Mouse (Mus musculus) layer of hippocampus, adult 11-12 months (tissue): ENCODE results near the gene Mpv17.
A peak's percentile ranks its signal among the peaks of the same experiment; 100 is the strongest.

ENCODE experiments used
- DNase-seq: peaks from one replicate; pipeline ENCODE4 v3.0.0; 2022; ENCODE audit warnings: low spot score

The Mpv17 gene

DNA sequence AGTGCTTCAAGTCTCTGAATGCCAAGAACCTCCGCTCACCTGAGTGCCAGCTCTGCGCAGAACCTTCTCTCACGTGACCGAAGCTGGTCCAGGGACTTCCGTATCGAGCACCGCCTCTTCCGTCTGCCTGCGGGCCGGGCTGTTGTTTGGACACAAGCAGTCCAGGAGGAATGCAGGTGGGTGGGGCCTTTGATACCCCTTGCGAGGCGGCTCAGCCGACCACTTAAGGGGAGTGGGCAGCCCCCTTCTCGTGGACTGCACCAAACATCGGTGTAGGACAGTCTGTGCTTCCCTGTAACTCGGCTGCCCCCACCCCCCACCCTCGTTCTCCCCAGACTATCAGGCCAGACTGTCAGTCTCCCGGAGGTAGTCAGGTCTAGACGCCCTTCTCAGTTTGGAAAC, at the start of gene Mpv17:
TSS of gene Mpv17 (minus strand) at position 100 of the 402 bp plus-strand sequence.
- peak; percentile 84 for DNase-seq

DNA sequence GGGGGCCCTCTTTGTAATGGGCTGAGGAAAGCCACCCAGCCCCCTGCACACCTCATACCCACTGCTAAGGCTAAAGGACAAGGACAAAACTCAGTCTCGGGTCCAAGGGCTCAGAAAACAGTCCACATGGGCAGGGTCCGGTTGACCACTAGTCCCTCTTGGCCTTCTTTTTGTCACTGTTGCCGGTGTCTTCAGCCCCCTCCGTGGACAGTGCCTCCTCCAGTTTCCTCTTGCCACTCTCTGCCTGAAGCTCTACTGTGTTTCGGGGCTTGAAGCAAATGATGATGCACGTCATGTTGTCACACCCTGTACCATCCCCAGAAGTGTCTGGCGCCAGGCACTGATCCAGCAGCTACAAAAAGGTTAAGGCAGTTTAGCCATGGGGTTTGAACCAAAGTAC, 48.9 kb upstream of the Mpv17 start:
- no peak for DNase-seq

DNA sequence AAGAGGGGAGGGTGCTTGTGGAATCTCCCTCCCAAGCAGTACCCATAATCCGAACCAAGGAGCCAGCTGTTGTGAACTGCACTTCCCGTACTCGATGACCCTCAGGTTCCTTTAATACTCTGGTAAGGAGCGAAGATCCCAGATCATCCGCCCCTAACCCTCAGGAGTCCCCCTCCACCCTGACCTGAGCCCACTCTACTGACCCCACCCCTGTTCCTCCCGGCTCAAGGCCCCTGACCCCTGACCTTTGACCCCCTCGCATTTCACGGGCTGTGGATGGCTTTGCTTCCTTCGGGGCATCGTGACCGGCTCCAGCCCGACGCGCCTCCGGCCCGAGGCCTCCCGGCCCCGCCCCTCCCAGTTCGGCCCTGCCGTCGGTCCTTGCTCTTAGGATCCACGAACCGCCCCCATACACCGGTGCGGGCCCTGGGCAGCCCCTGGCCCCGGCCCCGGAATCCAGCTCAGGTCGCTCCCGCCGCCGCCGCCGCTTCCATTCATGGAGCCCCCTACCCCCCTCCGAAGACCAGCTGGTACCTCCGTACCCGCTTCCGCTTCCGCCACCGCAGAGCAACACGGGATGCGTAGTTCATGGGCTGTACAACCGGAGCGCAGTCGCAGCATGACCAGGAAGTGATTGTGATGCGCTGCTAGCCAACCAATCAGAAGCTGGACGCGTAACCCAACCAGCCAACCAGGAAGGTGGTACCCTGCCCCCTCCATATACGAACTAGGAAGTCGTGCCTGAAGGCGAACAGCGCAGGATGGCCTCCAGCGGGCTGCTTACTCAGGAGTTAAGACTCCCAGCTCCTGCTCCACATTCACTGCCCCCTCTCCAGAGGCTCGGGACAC, 47.9 kb upstream of the Mpv17 start, which contains the start of gene Zfp513:
TSS of gene Zfp513 (minus strand) at position 562 of the 849 bp plus-strand sequence.
- peak; percentile 98 for DNase-seq

DNA sequence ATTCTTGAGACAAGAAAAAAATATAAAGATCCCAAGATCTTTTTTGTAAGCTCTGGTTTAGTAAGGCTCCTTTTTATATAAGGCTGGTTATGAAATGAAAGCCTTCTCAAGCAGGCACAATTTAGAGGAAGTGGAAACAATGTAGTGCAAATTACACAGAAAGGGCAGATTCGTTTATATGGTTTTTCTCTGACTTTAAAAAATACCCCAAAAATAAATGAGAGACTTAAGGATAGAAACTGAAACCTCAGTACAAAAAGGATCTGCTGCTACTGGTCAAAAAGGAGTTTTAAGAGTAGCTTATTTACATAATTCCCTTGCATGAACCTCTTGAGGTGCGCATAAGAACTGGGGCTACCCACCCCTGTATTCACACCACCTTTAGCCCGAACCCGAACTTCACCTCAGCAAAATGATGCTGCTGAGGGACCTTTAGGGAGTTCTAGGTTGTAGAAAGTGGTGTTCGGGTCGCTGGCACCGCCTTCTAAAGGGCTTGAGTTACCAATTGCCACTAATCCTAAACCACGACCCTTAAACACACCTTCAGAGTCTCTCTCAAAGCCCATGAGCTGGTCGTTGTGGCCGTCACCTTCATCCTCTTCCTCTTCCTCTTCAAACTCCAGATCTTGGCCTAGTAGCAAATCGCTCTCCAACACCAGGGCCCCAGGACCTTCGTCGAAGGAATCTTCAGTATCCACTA, 47.1 kb upstream of the Mpv17 start:
- DNase-seq = no peak

DNA sequence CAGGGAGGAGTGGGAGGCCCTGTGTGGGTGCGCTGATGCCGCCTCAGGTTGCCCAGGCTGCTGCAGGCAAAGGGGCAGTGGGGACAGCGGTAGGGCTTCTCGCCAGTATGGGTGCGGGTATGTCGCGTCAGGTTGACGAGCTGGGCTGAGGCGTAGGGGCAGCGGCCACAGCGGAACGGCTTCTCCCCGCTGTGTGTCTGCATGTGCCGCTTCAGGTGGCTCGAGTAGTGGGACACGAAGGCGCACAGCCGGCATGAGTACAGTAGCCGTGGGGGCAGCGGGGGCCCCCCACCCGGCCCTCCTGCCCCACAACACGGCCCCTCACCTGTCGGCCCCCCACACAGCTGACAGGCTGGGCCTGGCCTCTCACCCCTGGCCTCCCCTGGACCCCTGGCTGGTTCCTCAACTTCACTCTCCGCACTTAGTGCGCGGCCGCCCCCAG, 46.3 kb upstream of the Mpv17 start:
- no peak for DNase-seq

DNA sequence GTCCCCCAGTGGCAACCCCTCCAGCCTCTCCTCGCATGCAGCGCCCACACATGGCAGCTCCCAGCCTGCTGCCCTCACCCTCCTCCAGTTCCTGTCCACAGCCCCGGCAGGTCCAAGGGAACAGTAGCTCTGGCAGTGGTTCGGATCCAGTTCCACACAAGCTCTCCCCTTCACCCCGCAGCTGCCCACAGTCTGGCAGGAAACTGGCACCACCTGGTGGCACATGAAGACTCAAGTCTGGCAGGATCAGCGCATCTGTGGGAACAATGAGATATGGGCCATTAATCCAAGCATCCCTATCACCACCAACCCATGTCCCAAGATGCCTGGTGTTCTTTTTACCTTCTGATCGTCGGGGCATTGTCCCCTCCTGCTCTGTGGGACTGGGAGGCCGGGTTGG, 45.8 kb upstream of the Mpv17 start:
- no peak for DNase-seq

DNA sequence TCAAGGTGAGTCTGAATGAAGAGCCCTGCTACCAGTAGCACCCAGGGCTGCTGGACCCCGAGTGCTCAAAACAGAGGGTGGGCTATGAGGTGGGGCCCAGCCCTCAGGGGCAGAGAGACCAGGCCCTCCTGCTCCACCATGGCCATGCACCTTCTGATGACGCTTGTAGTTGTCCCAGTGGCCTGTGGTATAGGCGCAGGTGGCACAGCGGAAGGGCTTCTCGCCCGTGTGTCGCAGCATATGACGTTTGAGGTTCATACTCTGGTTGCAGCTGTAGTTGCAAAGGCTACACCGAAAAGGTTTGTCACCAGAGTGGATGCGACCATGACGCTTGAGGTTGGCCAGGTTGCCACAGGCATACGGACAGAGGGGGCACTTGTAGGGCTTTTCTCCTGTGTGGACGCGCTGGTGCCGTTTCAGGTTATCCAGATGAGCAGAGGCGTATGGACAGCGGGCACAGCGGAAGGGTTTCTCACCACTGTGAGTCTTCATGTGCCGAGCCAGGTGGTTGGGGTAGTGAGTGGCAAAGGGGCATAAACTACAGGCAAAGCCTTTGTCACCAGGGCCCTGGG, 45.4 kb upstream of the Mpv17 start:
- no peak for DNase-seq

DNA sequence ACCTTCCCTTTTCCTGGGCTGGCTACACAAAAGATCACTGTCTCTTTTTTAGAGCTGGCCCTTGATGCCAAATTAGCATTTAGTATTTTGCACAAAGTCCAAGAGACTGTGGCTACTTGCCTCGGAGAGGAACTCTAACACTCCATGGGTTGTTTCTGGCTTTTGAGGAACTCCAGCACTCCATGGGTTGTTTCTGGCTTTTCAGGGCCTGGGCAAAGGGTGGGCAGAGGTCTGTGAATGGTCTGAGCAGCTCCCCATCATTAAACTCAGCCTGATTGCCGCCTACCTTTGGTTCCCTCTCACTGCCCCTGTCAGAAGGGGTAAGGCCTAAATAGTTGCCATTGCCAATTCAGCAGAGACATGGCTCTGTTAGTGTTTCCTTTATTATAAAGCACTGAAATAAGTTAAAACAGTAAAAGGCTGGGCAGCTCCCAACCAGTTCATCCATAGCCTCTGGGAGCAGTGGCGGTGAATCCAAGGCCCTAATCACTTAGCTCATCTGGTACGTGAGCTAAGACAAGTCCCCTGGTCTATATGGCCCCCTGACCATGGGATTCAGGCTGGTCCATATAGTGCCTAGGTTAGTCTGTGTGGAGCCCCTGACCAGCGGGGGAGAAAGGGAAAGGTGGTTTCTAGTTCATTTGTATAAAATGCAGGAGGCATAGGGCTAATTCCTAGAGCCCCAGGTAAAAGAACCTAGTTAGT, 44.7 kb upstream of the Mpv17 start:
- no peak for DNase-seq

DNA sequence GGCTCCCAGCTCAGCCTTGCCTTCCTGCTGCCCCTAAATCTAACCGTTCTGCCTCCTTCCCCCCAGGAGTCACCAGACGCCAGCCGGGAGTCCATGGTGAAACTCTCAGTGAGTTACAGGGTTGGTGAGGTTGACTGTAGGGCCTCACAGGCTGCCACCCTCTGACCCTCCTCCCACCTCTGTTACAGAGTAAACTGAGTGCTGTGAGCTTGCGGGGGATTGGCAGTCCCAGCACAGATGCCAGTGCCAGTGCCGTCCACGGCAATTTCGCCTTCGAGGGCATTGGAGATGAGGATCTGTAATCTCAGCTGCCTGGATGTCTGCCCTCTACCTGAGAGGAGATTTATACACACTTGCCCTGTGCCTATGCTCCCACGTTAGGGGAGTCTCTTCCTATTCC, 44.1 kb upstream of the Mpv17 start:
- DNase-seq = no peak

DNA sequence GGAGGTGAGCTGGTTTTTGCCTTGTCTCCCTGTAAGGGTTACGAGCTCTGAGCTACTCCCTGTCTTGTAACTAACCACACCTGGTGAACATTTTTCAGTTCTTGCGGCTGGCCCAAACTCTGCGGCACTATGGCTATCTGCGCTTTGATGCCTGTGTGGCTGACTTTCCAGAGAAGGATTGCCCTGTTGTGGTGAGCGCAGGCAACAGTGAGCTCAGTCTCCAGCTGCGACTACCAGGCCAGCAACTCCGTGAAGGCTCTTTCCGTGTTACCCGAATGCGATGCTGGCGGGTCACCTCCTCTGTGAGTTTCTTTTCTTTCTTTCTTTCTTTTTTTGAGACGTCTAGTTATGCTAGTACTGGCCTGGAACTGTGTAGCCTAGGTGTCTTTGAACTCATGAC, 43.0 kb upstream of the Mpv17 start:
- no peak for DNase-seq

DNA sequence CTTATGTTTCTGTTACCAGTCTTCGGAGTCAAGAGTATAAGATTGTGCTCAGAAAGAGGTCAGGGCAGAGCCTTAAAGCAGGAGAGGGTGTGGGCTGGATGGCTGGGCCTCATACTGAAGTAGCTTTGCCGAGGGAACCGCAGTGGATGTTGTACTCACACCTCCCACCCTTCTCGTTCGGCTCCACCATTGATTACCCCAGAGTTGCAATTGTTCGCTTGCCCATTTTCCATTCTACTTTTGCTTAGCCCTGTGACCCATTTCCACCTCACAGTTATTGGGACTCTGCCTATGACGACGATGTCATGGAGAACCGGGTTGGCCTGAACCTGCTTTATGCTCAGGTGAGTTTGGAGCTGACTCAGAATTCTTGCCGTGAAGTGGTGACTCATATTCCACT, 42.2 kb upstream of the Mpv17 start:
- DNase-seq = no peak

DNA sequence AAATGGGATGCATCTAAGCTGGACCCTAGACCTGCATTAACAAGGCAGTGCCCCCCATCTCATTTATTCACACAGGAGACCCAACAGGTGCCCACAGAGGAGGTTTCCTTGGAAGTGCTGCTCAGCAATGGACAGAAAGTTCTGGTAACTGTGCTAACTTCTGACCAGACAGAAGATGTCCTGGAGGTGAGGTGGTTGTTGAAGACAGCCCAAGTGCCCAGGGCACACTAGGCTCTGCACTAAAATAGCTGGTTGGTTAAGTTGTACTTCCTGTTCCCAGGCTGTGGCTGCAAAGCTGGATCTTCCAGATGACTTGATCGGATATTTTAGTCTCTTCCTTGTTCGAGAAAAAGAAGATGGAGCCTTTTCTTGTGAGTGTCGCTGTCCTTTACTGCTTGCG, 41.6 kb upstream of the Mpv17 start:
- no peak for DNase-seq

DNA sequence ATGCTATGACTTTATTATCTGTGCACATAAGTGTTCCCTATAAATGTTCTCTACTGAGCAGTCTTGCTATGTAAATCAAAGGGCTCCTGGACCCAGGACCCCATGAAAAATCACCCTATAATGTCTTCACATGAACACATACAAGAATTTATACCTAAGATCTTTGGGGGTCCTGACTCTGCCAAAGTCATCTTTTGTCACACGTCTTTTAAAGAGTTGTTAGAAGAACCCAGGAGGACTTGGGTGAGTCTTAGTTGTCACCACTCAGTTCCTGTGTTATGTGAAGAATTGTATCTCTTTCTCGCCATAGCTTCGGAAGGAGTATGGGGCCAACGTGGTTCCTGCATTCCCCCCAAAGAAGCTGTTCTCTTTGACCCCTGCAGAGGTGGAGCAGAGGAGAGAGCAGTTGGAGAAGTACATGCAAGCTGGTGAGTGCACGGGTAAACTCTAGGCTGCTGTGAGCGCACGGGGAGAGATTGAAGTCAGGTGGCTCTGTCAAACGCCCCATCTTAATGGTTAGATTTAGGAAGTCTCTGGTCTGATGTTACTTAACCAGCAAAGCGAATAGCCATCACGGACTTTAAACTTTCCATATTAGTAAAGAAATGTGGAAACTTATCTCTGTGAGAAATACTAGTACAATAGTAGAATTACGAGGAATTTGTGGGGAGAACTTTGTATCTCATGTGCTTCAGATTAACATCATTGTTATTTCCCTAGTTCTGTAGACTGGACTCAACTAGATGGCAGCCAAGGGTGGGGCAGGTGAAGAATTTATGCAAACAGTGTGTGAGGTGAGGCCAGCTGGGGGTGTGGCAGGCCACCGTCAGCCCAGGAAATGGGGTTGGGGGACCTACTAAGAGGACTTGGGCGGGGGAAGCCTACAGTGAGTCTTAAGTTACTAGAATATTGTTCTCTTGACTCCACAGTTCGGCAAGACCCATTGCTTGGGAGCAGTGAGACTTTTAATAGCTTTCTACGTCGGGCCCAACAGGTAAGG, 40.7 kb upstream of the Mpv17 start:
- DNase-seq = no peak

DNA sequence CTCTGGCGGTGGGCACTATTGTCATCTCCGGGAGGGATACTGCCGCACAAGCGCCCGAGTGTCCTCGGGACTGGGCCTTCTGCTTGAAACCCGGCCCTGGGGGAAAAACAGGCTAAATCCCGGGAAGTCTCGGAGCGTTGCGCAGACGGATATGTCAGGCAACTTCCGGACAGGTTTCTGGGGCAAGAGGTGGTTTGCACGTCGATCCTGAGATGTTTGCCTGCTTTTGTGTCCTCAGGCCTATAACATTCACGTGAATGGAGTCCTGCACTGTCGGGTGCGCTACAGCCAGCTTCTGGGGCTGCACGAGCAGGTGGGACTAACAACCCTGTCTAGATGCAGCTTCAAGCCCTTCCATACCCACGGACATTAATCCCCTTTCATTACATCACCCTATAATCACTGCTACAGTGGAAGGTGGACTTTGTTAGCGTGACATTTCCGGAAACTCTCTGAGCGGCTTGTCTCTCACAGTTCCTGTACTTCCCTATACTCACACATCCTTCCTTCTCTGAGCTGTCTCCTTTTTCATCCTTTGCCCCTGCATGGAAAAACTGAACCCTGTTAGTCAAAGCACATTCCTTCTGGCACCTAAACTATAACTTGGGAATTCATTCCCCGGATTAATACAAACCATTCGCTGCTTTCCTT, 39.7 kb upstream of the Mpv17 start:
- DNase-seq = no peak

DNA sequence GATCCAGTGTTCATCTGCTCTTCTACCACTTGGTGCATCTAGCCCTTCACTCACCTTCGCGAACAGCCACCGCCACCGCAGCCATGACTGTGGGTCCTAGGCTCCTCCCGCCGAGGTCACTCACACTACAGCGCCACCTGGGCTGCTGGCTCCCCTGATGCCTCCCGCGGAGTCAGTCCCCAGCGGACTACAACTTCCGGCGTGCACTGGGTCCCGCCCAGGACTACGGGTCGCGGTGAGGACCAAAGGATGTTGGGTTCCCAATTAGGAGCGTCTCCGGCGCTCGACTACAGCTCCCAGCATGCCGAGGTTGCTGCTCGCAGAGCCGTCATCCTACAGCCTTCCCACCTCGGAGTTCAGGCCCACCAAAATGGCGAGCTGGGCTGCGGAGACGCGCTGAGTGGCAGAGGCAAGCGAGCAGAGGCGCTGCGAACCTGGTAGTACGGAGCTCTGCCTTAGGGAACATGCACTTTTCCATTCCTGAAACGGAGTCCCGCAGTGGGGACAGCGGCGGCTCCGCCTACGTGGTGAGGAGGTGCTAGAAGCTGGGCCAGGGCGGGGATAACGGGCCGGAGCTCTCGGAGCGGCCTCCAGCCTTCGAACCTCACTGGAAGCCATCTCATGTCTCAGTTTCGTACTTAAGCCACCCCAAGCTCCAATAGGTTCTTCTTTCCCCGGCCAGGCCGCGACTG, 39.0 kb upstream of the Mpv17 start, which contains the start of the genes Snx17 and Eif2b4:
TSS of gene Snx17 (plus strand) at position 289 of the 692 bp plus-strand sequence.
TSS of gene Eif2b4 (minus strand) at position 492 of the 692 bp plus-strand sequence.
- peak; percentile 99 for DNase-seq

DNA sequence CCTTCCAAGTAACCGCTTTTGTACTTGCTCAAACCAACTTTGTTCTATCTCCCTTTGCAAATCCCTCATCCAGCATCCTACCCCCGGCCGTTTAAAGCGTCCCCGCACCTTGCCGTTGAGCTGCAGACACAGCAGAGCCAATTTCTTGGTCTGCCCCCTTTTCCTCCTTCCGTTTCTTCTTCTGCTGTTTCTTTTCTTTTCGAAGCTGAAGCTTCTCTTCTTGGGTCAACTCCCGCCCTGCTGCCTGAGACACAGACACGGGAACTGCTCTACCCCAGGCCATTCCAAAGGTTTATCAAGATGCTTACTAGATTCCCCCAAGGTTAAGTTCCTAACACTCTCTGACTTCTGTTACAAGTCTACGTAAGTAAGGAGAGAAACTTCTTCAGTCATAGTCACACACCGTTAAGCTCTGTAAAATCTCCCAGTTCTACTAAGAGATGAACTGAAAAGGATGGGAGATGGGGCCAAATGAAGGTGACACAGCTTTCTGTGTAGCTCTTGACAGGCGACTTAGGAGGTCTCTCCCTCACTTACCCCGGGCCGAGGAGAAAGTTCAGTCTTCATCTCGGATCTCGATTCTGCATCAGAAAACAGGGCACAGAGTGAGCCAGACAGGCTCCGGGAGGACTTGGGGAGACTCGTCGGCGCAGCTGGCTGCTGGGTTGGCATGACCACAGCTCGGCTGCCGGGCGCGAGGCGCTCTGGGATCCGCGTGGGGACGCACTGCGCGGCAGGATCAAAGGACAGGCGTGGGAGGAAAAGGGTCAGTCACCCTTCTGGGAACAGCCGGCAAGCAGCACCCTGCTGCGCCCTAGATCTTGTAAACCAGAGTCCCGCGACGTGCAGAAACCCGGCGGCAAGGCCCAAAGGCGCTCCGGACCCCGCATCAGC, 38.2 kb upstream of the Mpv17 start:
- no peak for DNase-seq

DNA sequence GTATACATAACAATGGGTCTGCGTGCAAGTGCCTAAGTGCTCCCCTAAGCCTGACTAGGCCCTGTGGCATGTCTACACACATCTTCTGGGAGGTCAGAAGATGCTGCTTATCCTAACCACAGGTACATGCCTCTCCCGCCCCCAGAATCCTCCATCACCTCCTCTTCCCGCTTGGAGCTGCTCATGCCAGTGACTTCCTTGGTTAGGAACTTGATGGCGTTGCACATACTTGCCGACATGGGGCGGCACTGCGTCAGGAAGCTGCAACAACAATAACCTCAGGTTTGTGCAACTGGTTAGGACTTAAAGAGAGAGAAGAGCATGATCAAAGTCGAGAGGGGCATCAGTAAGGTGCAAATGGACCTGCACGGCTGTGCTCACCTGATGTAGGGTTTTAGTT, 36.1 kb upstream of the Mpv17 start:
- DNase-seq = no peak

DNA sequence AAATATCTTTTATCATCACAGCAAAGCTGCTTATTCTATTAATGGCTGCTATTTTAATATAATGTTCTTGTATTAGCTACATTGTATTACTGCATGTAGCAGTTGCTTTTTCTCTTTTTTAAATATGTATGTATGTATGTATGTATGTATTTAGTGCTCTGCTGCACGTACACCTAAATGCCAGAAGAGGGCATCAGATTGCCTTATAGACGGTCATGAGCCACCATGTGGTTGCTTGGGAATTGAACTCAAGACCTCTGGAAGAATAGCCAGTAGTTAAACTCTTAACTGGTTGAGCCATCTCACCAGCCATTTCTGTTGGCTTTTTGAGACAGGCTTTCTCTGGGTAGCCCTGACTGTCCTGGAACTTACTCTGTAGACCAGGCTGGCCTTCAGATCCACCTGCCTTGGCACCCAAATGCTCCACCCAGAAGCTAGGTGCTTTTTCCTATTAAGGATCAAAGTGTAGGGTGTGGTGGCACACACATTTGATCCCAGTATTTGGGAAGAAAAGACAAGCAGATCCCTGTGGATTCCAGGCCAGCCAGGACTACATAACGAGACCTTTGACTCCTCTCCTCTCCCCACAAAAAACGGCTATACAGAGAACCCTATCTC, 34.3 kb upstream of the Mpv17 start:
- DNase-seq = no peak
